Mouse (Mus musculus) MEL (cell line): ENCODE measurements around the gene Mospd3. TPM values are rescaled to one million over a fixed set of nuclear protein-coding genes. Genes with fewer than 3 reads are reported as not detected.
A peak's percentile ranks its signal among the peaks of the same experiment; 100 is the strongest.
"Not testable (repeated sequence)": the region's sequence is repeated elsewhere in the genome, so short reads cannot be mapped to it uniquely, and the experiment has no call there.

Experiments used
- DNase-seq: peaks from one replicate; pipeline ENCODE4 v3.0.0; 2011; ENCODE audit warnings: low read depth, low spot score
- H3K27ac ChIP-seq: 2 replicates; pipeline ENCODE4 v1.5.1; 2012; ENCODE audit warnings: low read depth, mild to moderate bottlenecking, control low read depth, low read length, moderate library complexity; ENCODE audit not compliant: control insufficient read depth
- H3K27me3 ChIP-seq, 2 experiments: fragments of 150-350 bp in 1 of 2; sonication (generic) in 1 of 2; 2 replicates each; pipeline ENCODE4 v1.6.1; 2012; ENCODE audit warnings: low read length in 2 of 2, mild to moderate bottlenecking in 2 of 2, improper control_type of control experiment in 1 of 2, moderate library complexity in 1 of 2; ENCODE audit not compliant: insufficient read depth in 2 of 2, control insufficient read depth in 1 of 2
- H3K36me3 ChIP-seq, 2 experiments: 2 replicates each; pipeline ENCODE4 v1.6.1; 2012 to 2014; ENCODE audit warnings: low read length in 2 of 2, improper control_type of control experiment in 1 of 2, inconsistent platforms in 1 of 2, mild to moderate bottlenecking in 1 of 2; ENCODE audit not compliant: insufficient read depth in 2 of 2, control insufficient read depth in 1 of 2
- H3K4me1 ChIP-seq, 2 experiments: fragments of 150-350 bp in 1 of 2; sonication (generic) in 1 of 2; 2 replicates each; pipeline ENCODE4 v1.6.1; 2012; ENCODE audit warnings: low read length in 2 of 2, improper control_type of control experiment in 1 of 2, mild to moderate bottlenecking in 1 of 2; ENCODE audit not compliant: insufficient read depth in 2 of 2, control insufficient read depth in 1 of 2
- H3K4me3 ChIP-seq, 2 experiments: fragments of 150-350 bp in 1 of 2; sonication (generic) in 1 of 2; 2 replicates each; pipeline ENCODE4 v1.5.1; 2012; ENCODE audit warnings: low read depth in 2 of 2, low read length in 2 of 2, mild to moderate bottlenecking in 2 of 2, moderate library complexity in 2 of 2, control low read depth in 1 of 2, improper control_type of control experiment in 1 of 2; ENCODE audit not compliant: control insufficient read depth in 1 of 2, insufficient read depth in 1 of 2
- H3K79me2 ChIP-seq: 2 replicates; pipeline ENCODE4 v1.6.1; 2012; ENCODE audit warnings: mild to moderate bottlenecking, low read length, moderate library complexity; ENCODE audit not compliant: control insufficient read depth, poor library complexity, insufficient read depth
- H3K9ac ChIP-seq: 2 replicates; pipeline ENCODE4 v1.6.1; 2012; ENCODE audit warnings: low read depth, mild to moderate bottlenecking, control low read depth, low read length, moderate library complexity; ENCODE audit not compliant: control insufficient read depth, poor library complexity, severe bottlenecking
- H3K9me3 ChIP-seq: fragments of 150-350 bp; sonication (generic); replicated peaks from 2 replicates; pipeline ENCODE4 v1.6.1; 2012; ENCODE audit warnings: mild to moderate bottlenecking, low read length, improper control_type of control experiment, moderate library complexity; ENCODE audit not compliant: insufficient read depth
- BHLHE40 ChIP-seq: IDR thresholded peaks from 2 replicates; pipeline ENCODE4 v1.6.1; 2012; ENCODE audit warnings: low read depth, mild to moderate bottlenecking, inconsistent platforms, low read length, improper control_type of control experiment, borderline replicate concordance
- CHD2 ChIP-seq: IDR thresholded peaks from 2 replicates; pipeline ENCODE4 v1.6.1; 2011; ENCODE audit warnings: low read length, improper control_type of control experiment
- CTCF ChIP-seq, 3 experiments: IDR thresholded peaks in 2 of 3; conservative IDR thresholded peaks in 1 of 3; 2 replicates each; pipeline ENCODE4 v1.5.1; 2011 to 2012; ENCODE audit warnings: low read length in 3 of 3, low read depth in 2 of 3, mild to moderate bottlenecking in 2 of 3, improper control_type of control experiment in 1 of 3, inconsistent platforms in 1 of 3, mixed read lengths in 1 of 3, moderate library complexity in 1 of 3; ENCODE audit not compliant: control insufficient read depth in 1 of 3, insufficient read depth in 1 of 3, poor library complexity in 1 of 3, severe bottlenecking in 1 of 3
- ELF1 ChIP-seq: IDR thresholded peaks from 2 replicates; pipeline ENCODE4 v1.6.1; 2014; ENCODE audit warnings: low read depth, mild to moderate bottlenecking, inconsistent platforms, low read length, improper control_type of control experiment, moderate library complexity
- EP300 ChIP-seq, 2 experiments: IDR thresholded peaks; 2 replicates each; pipeline ENCODE4 v1.6.1; 2011; ENCODE audit warnings: improper control_type of control experiment in 2 of 2, low read length in 2 of 2, low read depth in 1 of 2, mild to moderate bottlenecking in 1 of 2
- HCFC1 ChIP-seq: IDR thresholded peaks from 2 replicates; pipeline ENCODE4 v1.6.1; 2012; ENCODE audit warnings: low read depth, mild to moderate bottlenecking, inconsistent platforms, low read length, improper control_type of control experiment, moderate library complexity
- MAFK ChIP-seq: IDR thresholded peaks from 2 replicates; pipeline ENCODE4 v1.6.1; 2011; ENCODE audit warnings: low read depth, mild to moderate bottlenecking, low read length, improper control_type of control experiment, borderline replicate concordance
- MAX ChIP-seq: IDR thresholded peaks from 2 replicates; pipeline ENCODE4 v1.6.1; 2011; ENCODE audit warnings: low read length, improper control_type of control experiment
- MAZ ChIP-seq: IDR thresholded peaks from 2 replicates; pipeline ENCODE4 v1.6.1; 2012; ENCODE audit warnings: low read depth, mild to moderate bottlenecking, inconsistent platforms, low read length, improper control_type of control experiment
- MXI1 ChIP-seq: IDR thresholded peaks from 2 replicates; pipeline ENCODE4 v1.6.1; 2011; ENCODE audit warnings: mild to moderate bottlenecking, low read depth, low read length, improper control_type of control experiment
- MYB ChIP-seq: IDR thresholded peaks from 2 replicates; pipeline ENCODE4 v1.6.1; 2011; ENCODE audit warnings: mild to moderate bottlenecking, low read depth, low read length, improper control_type of control experiment
- MYC ChIP-seq: IDR thresholded peaks from 2 replicates; pipeline ENCODE4 v1.6.1; 2011; ENCODE audit warnings: low read depth, mild to moderate bottlenecking, low read length, improper control_type of control experiment, moderate library complexity
- POLR2AphosphoS2 ChIP-seq: IDR thresholded peaks from 2 replicates; pipeline ENCODE4 v1.6.1; 2011; ENCODE audit warnings: low read length, improper control_type of control experiment
- POLR2AphosphoS5 ChIP-seq: IDR thresholded peaks from 2 replicates; pipeline ENCODE4 v1.6.1; 2012; ENCODE audit warnings: low read depth, borderline replicate concordance, mild to moderate bottlenecking, inconsistent platforms, low read length, moderate library complexity, mixed read lengths
- SMC3 ChIP-seq: IDR thresholded peaks from 2 replicates; pipeline ENCODE4 v1.6.1; 2011; ENCODE audit warnings: low read depth, low read length, improper control_type of control experiment
- UBTF ChIP-seq: IDR thresholded peaks from 2 replicates; pipeline ENCODE4 v1.6.1; 2012; ENCODE audit warnings: low read depth, mild to moderate bottlenecking, inconsistent platforms, low read length, improper control_type of control experiment, moderate library complexity, borderline replicate concordance; ENCODE audit not compliant: insufficient read depth
- USF1 ChIP-seq: IDR thresholded peaks from 2 replicates; pipeline ENCODE4 v1.6.1; 2014; ENCODE audit warnings: low read depth, mild to moderate bottlenecking, inconsistent platforms, low read length, improper control_type of control experiment, moderate library complexity
- ZKSCAN1 ChIP-seq: IDR thresholded peaks from 2 replicates; pipeline ENCODE4 v1.6.1; 2012; ENCODE audit warnings: low read depth, mild to moderate bottlenecking, inconsistent platforms, low read length, improper control_type of control experiment, moderate library complexity
- ZMIZ1 ChIP-seq: IDR thresholded peaks from 2 replicates; pipeline ENCODE4 v1.6.1; 2012; ENCODE audit warnings: low read depth, mild to moderate bottlenecking, inconsistent platforms, low read length, improper control_type of control experiment, moderate library complexity
- ZNF384 ChIP-seq: IDR thresholded peaks from 2 replicates; pipeline ENCODE4 v1.6.1; 2012; ENCODE audit warnings: low read depth, mild to moderate bottlenecking, inconsistent platforms, low read length, improper control_type of control experiment
- polyA plus RNA-seq, 2 experiments: library from polyadenylated mRNA; stranded (reverse) in 1 of 2; unstranded in 1 of 2; fragments of >175 nt in 1 of 2; fragments of >200 nt in 1 of 2; gene quantifications; 2 replicates each; pipeline versions ENCODE4 v1.2.1 to v1.2.4; 2012; ENCODE audit warnings: low replicate concordance in 2 of 2, low read depth in 1 of 2; ENCODE audit not compliant: insufficient read length in 2 of 2, insufficient read depth in 1 of 2, missing spikeins in 1 of 2
- total RNA-seq: library from RNA; depleted of rRNA; stranded (reverse); fragments of 300-350 nt; gene quantifications from 2 replicates; pipeline ENCODE4 v1.2.3, GENCODE M21; 2012

Mospd3 gene
- total and polyA plus RNA-seq, 3 experiments = 12.4 to 144 TPM; not detected in 1

DNA sequence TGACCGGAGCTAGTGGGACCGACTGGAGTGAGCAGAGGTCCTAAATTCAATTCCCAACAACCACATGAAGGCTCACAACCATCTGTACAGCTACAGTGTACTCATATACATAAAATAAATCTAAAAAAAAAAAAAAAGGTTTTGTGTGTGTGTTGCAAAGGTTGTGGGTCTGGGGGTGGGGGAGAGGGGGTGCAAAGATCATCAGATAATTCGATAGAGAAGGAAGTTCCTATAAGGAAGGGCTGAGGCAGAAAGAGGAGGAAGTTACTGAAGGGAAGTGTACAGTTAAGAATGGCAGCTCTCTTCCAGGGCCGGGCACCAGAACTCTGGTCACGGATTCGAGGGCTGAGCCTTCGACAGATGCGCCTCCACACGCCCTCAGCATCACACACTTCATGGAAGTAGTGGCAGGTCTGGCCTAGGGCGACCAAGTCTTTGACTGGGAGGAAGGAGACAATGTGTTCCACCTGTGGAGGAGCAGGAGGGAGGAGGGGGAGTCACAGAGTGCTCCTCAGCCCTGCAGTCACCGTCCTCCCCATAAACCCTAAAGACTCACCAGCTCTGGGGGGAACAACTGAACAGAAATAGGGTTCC, 23.2 kb upstream of the Mospd3 start (continued):
- TF ChIP-seq EP300 (IDR thresholded peaks at IDR 0.05; ENCODE audit: low read depth in 1 of 2, low read length in 2 of 2) (peak; percentile 22 to 24; a peak in 2 of 4 replicates), ZMIZ1 (no peak), HCFC1 (no peak)
- TF ChIP-seq, all 39 proteins: peak for 5

DNA sequence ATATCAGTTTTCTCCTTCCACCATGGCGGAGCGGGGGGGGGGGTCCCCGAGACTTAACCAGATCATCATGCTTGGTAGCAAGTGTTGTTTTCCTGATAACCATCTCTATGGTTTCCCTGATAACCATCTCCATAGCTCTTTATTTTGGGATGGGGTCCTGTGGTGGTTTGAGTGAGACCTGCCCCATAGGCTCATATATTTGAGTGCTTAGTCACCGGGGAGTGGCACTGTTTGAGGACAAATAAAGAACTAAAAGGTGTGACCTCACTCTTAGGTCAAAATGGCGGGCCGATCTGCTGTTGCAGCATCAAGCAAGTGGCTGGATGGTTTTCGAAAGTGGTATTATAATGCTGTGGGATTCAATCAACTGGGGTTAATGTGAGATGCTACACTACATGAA, 14.5 kb upstream of the Mospd3 start:
- H3K9me3 ChIP-seq = no peaks in the 10 kb centered on the region
- no peaks in the 10 kb centered on the region for H3K79me2 ChIP-seq
- no peaks in the 10 kb centered on the region for H3K36me3 ChIP-seq
- no peak overlapping the region for H3K4me3 ChIP-seq
- no peak for DNase-seq
- no peaks in the 10 kb centered on the region for H3K4me1 ChIP-seq
- TF ChIP-seq ZKSCAN1 (no peak), HCFC1 (no peak), CHD2 (no peak), MYB (no peak), USF1 (no peak), MAX (no peak), MXI1 (no peak), MAZ (no peak), ZMIZ1 (no peak), BHLHE40 (no peak), POLR2AphosphoS5 (no peak), CTCF (IDR thresholded peaks at IDR 0.05 in 2 of 3, conservative IDR thresholded peaks at IDR 0.05 in 1 of 3; ENCODE audit: control insufficient read depth in 1 of 3, insufficient read depth in 1 of 3, low read depth in 2 of 3, low read length in 3 of 3, poor library complexity in 1 of 3, severe bottlenecking in 1 of 3) (no peak), ELF1 (no peak), MYC (no peak), MAFK (no peak), UBTF (no peak), POLR2AphosphoS2 (no peak)
- H3K27me3 ChIP-seq = no peaks in the 10 kb centered on the region
- H3K27ac ChIP-seq = no peak overlapping the region
- H3K9ac ChIP-seq = no peak overlapping the region

DNA sequence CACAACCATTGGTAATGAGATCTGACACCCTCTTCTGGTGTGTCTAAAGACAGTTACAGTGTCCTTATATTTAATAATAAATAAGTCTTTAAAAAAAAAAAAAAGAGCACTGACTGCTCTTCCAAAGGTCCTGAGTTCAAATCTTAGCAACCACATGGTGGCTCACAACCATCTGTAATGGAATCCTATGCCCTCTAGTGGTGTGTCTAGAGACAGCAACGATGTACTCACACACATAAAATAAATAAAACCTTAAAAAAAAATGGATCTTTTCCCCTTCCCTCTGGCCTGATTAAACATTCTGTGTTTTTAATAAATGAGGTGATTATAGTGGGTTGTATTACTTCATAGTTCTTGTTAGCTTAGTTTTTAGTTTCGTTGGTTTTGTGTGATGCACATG, 14.1 kb upstream of the Mospd3 start:
- H3K9ac ChIP-seq, H3K4me3 ChIP-seq, H3K27me3 ChIP-seq, H3K4me1 ChIP-seq, H3K79me2 ChIP-seq, DNase-seq, H3K9me3 ChIP-seq, H3K27ac ChIP-seq, H3K36me3 ChIP-seq: not testable (repeated sequence)
- TF ChIP-seq SMC3 (peak; percentile 8; the same call in 1 of the 2 replicates), ZNF384 (0 out of 2 replicates have a peak, but pooled peaks have one; percentile 27), CTCF (IDR thresholded peaks at IDR 0.05 in 2 of 3, conservative IDR thresholded peaks at IDR 0.05 in 1 of 3; ENCODE audit: control insufficient read depth in 1 of 3, insufficient read depth in 1 of 3, low read depth in 2 of 3, low read length in 3 of 3, poor library complexity in 1 of 3, severe bottlenecking in 1 of 3) (peak in 2 of 3 experiments; percentile 5 to 32; a peak in 2 of 6 replicates)
